ENCODE assay signal across 39 mouse cellular contexts in the genomic region with DNA sequence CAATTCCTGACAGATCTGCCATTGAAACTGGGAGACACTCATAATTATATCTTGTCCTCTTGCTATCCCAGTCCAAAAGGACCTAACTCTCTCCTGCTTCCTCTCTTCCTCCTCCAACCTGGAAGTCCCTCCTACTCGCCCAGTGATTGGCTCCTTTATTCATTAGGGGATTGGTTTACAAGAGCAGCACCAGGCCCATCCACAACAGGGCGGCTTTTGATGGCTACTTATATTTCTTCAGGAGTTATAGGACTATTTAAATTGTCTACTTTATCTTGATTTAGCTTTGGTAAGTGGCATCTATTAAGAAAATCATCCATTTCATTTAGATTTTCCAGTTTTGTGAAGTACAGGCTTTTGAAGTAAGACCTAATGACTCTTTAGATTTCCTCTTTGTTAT. TPM values are rescaled to one million over a fixed set of nuclear protein-coding genes. Genes with fewer than 3 reads are reported as not detected.
"Had no signal": no experiment of that assay in that cellular context is flagged by ENCODE, and none has a peak within 500 bp of the region (broad histone marks: within the 10 kb centered on the region; RNA-seq: fewer than 3 reads in every experiment).

No protein-coding gene starts in this region.

- H3K36me3 ChIP-seq: limb, embryonic 10.5 days; limb, embryonic 12.5 days; limb, embryonic 13.5 days; limb, embryonic 15.5 days; liver, embryonic 12.5 days; liver, embryonic 13.5 days; liver, embryonic 15.5 days; lung, embryonic 15.5 days; midbrain, embryonic 10.5 days; midbrain, embryonic 12.5 days; midbrain, embryonic 13.5 days; neural tube, embryonic 12.5 days had no signal

- H3K9me3 ChIP-seq: limb, embryonic 10.5 days; limb, embryonic 15.5 days; liver, embryonic 12.5 days; liver, embryonic 13.5 days; liver, embryonic 15.5 days; midbrain, embryonic 10.5 days; midbrain, embryonic 12.5 days; midbrain, embryonic 13.5 days; neural tube, embryonic 12.5 days had no signal

- H3K9ac ChIP-seq: limb, embryonic 12.5 days; limb, embryonic 13.5 days; limb, embryonic 15.5 days; liver, embryonic 12.5 days; liver, embryonic 13.5 days; liver, embryonic 14.5 days; liver, embryonic 15.5 days; liver, postnatal 0 days; lung, embryonic 14.5 days; lung, embryonic 15.5 days; midbrain, embryonic 12.5 days; midbrain, embryonic 13.5 days; neural tube, embryonic 12.5 days had no signal

- H3K27me3 ChIP-seq: limb, embryonic 12.5 days; limb, embryonic 13.5 days; limb, embryonic 15.5 days; liver, embryonic 12.5 days; liver, embryonic 13.5 days; liver, embryonic 15.5 days; lung, embryonic 15.5 days; midbrain, embryonic 12.5 days; midbrain, embryonic 13.5 days; neural tube, embryonic 12.5 days had no signal

- H3K4me3 ChIP-seq: limb, embryonic 10.5 days; limb, embryonic 12.5 days; limb, embryonic 13.5 days; limb, embryonic 15.5 days; liver, embryonic 12.5 days; liver, embryonic 13.5 days; liver, embryonic 15.5 days; lung, embryonic 15.5 days; megakaryocyte, embryonic 14.5 days; midbrain, embryonic 10.5 days; midbrain, embryonic 12.5 days; midbrain, embryonic 13.5 days; myocyte; neural tube, embryonic 12.5 days had no signal

- H3K4me2 ChIP-seq: limb, embryonic 12.5 days; limb, embryonic 13.5 days; limb, embryonic 15.5 days; liver, embryonic 11.5 days; liver, embryonic 12.5 days; liver, embryonic 13.5 days; liver, embryonic 15.5 days; lung, embryonic 14.5 days; lung, embryonic 15.5 days; midbrain, embryonic 12.5 days; midbrain, embryonic 13.5 days; neural tube, embryonic 12.5 days had no signal

- DNase-seq: left cerebral cortex, postnatal 4 days; liver; liver, embryonic 13.5 days; liver, postnatal 0 days; lung, adult 18-20 months; lung, adult 2 months; lung, embryonic 14.5 days; lung, postnatal 10 days; lung, postnatal 14 days; lung, postnatal 36 days; lung, postnatal 4 days; midbrain, embryonic 14.5 days had no signal

- ATAC-seq: liver, embryonic 12.5 days; liver, postnatal 0 days; lung, postnatal 0 days; midbrain, embryonic 13.5 days; midbrain, embryonic 16.5 days had no signal

- H3K27ac ChIP-seq: limb, embryonic 10.5 days; limb, embryonic 12.5 days; limb, embryonic 13.5 days; limb, embryonic 15.5 days; liver, embryonic 12.5 days; liver, embryonic 13.5 days; liver, embryonic 14.5 days; liver, embryonic 15.5 days; lung, embryonic 15.5 days; macrophage; midbrain, embryonic 10.5 days; midbrain, embryonic 12.5 days; midbrain, embryonic 13.5 days; neural tube, embryonic 12.5 days had no signal

- H3K4me1 ChIP-seq: liver, embryonic 12.5 days; liver, embryonic 13.5 days; liver, embryonic 15.5 days; lung, embryonic 15.5 days; megakaryocyte, embryonic 14.5 days; midbrain, embryonic 10.5 days; midbrain, embryonic 12.5 days; midbrain, embryonic 13.5 days; neural tube, embryonic 12.5 days had no signal

RNA-seq across cellular contexts. Expression of a gene that starts 30.6 kb away (rescaled TPM):
- total RNA-seq: left cerebral cortex, adult 8-10 months; left cerebral cortex, postnatal 10 days; left cerebral cortex, postnatal 14 days; left cerebral cortex, postnatal 25 days; left cerebral cortex, postnatal 36 days; midbrain, postnatal 0 days had no signal
- polyA plus RNA-seq: limb, embryonic 10.5 days; limb, embryonic 11.5 days; limb, embryonic 12.5 days; liver, adult 2 months; midbrain, embryonic 10.5 days; midbrain, embryonic 12.5 days; midbrain, embryonic 13.5 days; midbrain, embryonic 14.5 days; midbrain, embryonic 16.5 days; midbrain, postnatal 0 days; myocyte; neural tube, embryonic 11.5 days; neural tube, embryonic 12.5 days had no signal
